Mouse (Mus musculus) large intestine, adult 2 months (tissue): ENCODE results near the gene Tmem119. TPM values are rescaled to one million over a fixed set of nuclear protein-coding genes. Genes with fewer than 3 reads are reported as not detected.

Experiments used
- DNase-seq: peaks from one replicate; pipeline ENCODE4 v3.0.0-alpha.2; 2012; ENCODE audit warnings: low read depth, low spot score
- WGBS: fragments of 180-500 bp; shearing (Covaris S2); methylation state at CpG from one replicate; pipeline ENCODE4 v1.1.7; 2018; 5-methylcytosine and 5-hydroxymethylcytosine counted together
- polyA plus RNA-seq: library from polyadenylated mRNA; depleted of rRNA; stranded (reverse); fragments of >200 nt; gene quantifications from 2 replicates; pipeline ENCODE4 v1.2.3, GENCODE M21; 2012; rRNA removed

The Tmem119 gene
- polyA plus RNA-seq, result 14.4 and 14.5 TPM in 2 replicates

DNA sequence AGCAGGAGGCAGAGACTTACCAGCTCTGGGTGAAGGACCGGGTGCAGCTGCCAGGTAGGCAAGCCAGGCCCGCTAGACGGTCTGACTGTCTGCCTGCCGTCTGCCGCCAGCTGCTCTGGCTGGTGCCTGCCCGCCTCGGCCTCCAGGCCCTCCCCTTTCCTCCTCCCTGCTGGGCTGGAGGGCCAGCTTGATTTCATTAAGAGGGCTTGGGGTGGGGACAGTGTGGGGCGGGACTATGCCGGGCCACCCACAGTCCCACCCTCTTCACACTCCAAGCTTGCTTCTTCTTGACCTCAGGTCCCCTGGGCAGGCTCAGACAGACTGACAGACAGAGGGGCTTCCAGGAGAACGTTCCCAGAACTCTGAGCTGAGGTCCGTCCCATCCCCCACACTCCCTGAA is at the start of gene Tmem119:
Gene Tmem119 (minus strand): TSS at position 237 of the 400 bp plus-strand sequence.
- WGBS, result under 1% methylated on average over 11 of the region's 11 CpGs
- no peak for DNase-seq

DNA sequence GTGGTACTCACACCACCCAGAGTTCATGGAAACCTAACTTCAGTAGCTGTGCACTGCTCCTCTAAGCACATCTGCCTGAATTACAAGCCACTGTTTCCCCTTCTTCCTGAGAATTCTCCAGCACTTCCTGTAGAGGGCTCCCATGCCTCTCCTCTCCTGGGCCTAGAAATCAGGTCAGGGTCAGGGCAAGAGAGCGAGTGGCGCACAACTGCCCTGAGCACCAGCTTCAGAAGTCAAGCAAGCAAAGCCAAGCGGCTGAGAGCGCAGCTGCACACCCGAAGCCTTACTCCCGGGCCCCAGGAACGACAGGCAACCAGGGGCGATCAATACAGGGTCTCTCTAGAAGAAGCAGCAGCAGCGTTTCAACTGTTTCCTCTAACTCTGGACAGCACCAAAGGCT is 47.3 kb upstream of the Tmem119 start:
- 87% methylated on average over 9 of the region's 9 CpGs for WGBS
- no peak for DNase-seq

DNA sequence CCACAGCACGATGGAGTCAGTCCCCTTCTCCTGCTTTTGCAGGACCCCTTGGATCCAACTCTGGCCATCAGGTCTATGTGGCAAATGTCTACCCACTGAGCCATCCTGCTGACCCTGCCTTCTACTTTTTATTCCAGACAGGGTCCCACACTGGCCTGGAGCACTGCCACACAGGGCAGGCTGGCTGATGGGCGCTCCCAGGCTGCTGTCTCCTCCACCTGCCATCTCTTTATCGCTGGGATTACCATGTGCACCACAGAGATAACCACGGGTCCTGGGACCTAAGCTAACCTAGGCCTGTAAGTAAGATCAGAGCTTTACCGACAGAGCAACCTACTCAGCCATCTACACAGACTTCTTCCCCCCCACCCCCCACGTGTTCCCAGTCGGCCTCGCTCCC is 46.3 kb upstream of the Tmem119 start:
- no peak for DNase-seq
- 91% methylated on average over 8 of the region's 8 CpGs for WGBS

DNA sequence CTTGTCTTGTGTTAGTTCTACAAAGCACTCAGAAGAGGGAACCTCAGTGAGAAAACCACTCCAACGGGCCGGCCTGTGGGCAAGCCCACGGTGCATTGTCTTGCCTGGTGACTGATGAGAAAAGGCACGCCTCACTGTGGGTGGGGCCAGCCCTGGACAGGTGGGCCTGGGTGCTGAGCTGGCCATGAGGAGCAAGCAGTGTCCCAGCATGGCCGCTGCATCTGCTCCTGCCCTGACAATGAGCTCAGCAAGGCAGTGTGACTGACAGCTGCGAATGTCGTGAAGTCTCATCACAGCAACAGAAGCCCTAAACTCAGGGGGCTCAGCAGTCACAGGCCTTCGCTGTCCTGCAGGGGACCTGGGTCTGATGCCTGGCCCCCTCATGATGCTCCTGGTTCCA is 45.3 kb upstream of the Tmem119 start:
- DNase-seq, result no peak
- WGBS, result 84% methylated on average over 8 of the region's 8 CpGs

DNA sequence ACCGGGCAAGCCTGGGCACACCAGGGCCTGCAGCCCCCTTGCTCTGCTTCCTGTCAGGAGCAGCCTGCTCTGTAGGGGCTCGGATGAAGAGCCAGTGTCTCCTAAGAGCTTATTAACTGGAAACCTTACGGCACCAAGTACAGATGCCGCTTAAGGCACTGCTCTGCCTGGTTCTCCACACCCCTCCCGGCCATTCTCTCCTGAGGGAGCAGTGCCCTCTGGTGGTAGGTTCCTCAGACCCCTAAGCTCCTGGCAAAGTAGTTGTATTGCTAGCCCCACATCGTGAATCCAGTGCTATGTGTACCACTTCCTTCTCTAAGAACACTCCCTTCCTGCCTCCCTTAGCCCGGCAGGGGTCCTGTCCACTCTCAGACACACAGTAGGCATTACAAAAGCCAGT is 44.4 kb upstream of the Tmem119 start:
- 55% methylated on average over 7 of the region's 7 CpGs for WGBS
- no peak for DNase-seq

DNA sequence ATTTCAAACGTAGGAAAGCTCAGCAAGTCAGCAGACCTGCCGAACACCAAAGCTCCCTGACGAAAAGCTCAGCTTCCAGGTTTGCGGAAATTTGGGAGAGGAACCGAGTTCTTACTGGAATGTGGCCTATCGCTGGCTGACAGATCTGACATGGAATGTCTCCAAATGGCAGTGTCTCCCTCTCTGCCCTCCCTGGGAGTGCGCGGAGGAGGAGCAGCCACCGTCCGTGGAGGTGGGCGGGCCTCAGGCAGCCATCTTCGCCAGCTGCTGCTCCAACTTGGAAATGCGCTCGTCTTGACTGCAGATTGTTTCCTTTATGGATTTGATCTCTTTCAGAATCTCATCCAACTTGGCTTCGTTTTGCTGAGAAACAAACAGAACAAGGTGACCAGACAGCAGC is 43.8 kb upstream of the Tmem119 start:
- DNase-seq, result no peak
- WGBS, result 78% methylated on average over 15 of the region's 15 CpGs

DNA sequence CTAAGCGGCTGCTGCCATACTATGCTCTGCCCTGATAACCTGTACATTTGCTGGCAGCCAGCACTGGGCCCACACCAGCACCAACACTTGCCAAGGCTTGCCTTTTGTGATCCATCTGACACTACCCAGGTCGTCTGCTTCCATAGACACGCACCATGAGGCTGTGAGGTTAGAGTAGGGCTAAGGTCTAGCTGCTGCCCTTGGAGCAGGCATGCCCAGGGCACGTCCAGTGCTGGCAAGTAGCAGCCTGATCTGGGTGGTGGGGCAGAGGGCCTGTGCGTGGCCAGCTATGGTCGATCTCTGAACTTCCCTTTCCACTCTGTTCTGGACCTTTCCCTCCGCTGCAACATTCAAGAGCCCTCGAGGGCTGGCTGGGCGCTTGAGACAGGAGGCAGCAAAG is 42.6 kb upstream of the Tmem119 start:
- 86% methylated on average over 9 of the region's 9 CpGs for WGBS
- DNase-seq, result no peak

DNA sequence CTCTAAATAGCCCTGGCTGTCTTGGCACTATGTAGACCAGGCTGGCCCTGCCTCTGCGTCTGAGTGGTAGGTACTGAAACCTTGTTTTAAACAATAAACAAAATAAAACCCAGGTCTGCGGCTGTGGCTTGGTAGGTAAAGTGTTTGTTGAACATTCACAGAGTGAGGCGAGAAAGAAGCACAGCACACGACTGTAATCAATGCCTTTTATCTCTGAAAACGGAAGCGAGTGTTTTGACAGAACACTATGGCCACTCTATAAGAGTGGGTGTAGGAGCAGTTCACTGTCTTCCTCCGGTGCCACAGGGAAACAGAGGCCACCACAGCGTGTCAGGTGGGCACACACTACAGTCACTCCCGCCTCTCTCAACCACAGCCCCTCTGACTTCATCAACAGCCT is 41.9 kb upstream of the Tmem119 start:
- no peak for DNase-seq
- 85% methylated on average over 9 of the region's 9 CpGs for WGBS

DNA sequence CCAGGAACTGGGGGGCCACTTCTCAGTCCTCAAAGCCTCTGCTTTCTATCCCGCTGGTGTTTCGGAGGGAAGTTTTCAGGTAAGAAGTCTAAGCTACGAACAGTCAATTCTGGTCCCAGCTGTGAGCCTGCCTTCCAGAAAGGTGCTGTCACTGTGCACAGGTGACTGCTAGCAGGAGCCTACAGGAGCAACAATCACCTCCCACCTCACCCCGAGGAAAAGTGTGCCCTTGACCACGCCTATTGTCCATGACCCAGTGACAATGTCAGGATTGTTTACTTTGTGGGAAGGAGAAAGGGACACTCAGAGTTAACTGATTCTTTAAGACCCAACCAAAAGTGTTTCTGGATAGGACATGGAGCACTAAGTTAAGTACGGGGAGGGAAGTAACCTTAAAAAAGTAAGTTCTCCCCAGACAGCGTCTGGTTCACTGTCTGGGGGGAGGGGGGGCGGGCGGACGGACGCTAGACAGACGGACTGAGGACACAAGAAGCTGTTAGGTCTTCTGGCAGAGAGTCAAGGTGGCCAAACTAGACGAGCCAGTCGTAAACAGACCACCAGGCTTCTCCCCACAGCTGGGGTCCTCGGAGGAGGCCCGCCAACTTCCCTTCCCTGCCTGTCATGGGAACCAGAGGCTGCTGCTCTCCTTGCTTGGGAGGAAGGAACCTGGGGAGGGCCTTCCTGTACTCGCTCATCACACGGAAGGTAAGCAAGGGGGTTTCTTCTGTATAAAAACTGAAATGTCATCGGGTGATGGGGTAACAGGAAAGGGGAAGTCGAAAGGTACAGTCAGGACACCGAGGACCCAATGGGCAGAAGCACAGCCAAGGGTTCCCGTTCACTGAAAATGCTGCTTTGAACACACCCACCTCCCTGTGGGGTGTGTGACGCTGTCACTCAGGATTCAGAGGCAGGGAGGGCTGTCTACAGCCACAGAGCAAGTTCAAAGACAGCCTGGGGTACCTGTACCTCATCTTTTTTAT is 41.2 kb upstream of the Tmem119 start:
- WGBS, result 65% methylated on average over 23 of the region's 23 CpGs
- no peak for DNase-seq

DNA sequence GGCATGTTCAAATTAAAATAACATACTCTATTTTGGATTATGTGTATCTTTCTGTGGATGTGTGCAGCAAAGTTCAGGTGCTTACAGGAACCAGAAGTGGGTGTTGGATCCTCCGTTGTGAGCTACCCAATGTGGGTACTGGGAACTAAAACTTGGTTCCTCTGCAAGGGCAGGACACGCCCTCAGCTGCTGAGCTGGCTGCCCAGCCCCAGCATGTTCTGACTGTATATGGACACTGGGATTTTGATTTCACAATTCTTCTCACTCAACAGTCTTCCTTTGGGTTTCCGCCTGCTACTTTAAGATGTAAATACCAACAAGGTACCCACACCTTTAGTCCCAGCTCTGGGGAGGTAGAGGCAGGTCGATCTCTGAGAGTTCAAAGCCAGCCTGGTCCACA is 40.1 kb upstream of the Tmem119 start:
- 84% methylated on average over 4 of the region's 4 CpGs for whole genome bisulfite sequencing
- DNase-seq, result no peak

DNA sequence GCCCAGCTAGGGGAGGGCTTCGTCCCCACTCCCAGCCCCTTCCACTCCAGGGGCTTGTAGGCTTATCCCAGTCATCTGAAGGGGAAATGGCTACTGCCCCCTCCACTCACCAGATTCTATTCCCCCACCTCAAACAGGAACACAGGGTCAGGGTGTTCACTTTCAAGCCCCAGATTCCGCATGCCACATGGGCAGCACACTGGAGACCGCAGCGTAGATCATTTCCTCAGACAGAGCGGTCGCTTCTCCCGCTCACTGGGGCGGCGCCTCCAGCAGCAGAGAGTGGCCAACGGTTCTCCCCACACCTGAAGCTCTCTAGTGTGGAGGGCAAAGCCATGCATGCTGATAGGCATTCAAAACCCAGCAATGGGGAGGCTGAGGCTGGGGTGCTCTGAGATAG is 36.6 kb upstream of the Tmem119 start:
- no peak for DNase-seq
- WGBS, result 74% methylated on average over 10 of the region's 10 CpGs

DNA sequence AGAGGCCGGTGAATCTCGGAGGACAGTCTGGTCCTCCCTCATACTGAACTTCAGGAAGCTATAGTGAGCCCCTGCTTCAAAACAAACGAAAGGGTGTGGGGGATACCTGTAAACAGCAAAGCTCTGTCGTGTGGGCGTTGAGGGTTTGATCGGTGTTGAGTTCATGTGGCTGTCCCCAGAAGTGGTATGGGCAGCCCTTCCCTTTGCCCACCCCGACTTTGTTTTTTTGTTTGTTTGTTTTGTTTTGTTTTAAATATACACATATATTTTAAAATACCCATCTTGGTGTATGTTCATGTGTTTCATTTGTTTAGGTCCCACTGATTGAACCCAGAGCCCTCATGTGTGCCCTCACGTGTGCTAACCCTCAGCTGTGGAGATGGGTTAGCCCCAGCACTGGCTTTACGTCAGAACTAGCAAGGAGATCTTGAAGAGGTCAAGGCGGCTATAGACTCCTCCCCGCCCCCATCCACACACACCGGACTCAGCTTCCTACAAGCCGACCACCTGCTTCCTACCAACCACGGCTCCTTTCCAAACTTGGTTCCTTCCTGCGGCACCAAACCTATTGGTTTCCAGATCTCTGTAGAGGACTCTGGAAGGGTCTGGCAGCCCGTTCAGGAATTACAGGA is 33.1 kb upstream of the Tmem119 start:
- 48% methylated on average over 16 of the region's 16 CpGs for WGBS
- DNase-seq, result no peak

DNA sequence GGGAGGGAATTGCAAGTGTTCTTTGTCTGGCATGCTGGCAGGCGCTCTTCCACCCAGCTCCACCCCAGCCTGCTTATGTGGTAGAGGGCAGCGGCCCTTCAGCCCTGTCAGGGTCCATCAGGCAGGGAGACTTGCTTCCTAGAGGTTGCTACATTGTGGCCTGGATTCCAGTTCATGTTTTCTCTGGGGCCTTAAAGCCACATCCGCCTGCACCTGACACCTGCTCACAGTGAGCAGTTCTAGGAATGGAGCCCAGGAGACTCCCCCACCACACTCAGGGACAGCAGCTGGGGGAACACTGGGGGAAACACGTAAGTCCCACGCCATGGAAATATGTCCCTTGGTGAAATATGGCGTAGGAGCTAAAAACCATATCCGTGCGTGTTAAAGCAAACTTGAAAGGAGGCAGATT is 32.2 kb upstream of the Tmem119 start, which contains the start of gene Selplg:
Gene Selplg (minus strand): TSS at position 155 of the 412 bp plus-strand sequence.
- 27% methylated on average over 8 of the region's 8 CpGs for WGBS
- DNase-seq, result no peak

DNA sequence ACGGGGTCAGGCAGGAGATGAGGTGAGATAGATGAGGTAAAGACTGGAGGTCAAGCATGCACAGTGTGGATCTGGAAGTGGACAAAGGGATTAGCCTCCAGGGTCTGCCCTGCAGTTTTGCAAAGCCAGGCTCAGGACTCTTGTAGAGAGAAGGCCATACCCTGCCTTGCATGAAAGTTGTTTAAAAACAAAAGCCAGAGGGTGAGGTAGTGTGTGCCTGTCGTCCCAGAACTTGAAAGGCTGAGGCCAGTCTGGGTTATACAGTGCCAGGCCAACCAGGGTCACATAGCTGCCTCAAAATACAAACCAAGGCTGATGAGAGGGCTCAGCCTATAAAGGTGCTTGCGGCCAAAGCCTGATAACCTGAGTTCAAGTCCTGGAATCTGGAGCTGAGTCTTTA is 31.4 kb upstream of the Tmem119 start:
- no peak for DNase-seq
- 71% methylated on average over 3 of the region's 3 CpGs for WGBS

DNA sequence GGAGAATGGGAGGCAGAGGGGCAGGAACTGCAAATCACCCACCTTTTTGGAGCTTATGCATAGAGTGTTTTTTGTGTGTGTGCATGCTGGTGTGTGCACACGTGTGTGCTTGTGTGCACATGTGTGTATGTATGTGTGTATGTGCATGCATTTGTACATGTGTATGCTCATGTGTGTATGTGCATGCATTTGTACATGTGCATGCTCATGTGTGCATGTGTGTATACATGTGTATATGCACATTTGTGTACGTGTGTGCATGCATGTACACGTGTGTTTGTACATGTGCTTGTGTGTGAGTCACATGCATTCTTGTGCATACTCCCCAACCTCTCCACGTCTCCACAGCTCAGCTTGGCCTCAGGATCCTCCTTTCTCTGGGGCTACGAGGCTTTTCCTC is 30.5 kb upstream of the Tmem119 start:
- 81% methylated on average over 5 of the region's 5 CpGs for WGBS
- DNase-seq, result no peak

DNA sequence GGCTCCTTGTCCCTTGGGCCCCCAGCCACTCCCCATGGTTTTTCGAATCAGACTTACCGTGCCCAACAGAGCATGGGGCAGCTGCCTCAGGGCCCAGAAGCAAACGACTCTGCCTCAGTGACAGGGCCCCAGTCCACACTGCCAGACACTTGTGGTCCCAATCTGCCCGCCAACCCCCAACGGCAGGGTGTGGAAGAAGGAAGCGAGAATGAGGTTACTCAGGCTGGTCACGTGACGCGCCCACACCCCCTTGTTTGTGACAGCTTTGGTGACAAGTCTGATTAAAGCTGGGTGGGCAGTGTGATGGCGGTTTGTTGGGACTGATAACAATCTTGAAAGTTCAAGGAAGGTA is 30.0 kb upstream of the Tmem119 start:
- DNase-seq, result no peak
- 42% methylated on average over 10 of the region's 10 CpGs for WGBS

DNA sequence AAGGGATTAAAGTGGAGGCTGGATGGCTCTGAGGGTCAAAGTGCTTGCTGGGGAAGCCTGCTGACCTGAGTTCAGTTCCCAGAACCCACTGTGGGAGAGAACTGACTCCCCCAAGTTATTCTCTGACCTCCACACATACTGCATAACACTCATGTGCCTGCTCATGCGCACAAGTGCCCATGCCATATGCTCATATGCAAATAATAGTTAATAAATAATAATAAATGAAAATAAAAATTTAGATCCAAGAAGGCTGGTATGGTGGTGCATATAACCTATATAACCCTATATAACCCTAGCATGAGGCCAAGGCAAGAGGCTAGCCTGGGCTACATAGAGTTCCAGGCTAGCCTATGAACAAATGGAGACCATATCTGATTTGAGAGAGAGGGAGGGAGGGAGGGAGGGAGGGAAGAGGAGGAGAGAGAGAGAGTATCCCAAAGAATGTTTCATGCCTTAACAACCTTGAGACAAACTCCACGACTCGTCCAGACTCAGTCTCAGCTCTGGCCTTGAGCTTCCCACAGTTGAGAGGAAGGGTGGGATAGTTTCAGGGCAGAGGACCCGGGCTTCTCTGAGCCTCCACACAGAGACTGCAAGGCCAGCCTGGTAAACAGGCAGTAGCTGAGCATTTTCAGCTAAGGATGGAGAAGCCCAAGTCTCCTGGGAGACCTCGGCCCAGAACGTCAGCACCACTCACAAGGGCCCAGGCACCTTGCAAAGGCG is 29.4 kb upstream of the Tmem119 start:
- WGBS, result 62% methylated on average over 7 of the region's 7 CpGs
- no peak for DNase-seq

DNA sequence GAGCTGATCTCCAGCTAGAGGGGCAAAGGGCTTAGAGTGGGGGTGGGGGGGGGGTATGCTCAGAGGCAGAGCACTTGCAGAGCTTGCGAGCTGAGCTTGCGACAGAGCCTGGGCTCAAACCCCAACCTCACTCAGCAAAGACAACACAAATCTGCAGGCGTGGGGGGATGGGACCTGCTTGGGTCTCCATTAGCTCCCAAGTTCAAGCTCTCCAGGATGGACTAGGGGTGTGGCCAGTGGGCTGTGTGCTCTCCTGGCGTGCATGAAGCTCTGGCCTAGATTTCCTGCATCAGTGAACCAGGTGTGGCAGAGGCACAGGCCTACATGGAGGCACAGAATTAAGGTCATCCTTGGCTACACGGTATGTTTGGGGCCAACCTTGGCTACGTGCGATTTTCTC is 28.2 kb upstream of the Tmem119 start:
- DNase-seq, result no peak
- 43% methylated on average over 7 of the region's 7 CpGs for WGBS

DNA sequence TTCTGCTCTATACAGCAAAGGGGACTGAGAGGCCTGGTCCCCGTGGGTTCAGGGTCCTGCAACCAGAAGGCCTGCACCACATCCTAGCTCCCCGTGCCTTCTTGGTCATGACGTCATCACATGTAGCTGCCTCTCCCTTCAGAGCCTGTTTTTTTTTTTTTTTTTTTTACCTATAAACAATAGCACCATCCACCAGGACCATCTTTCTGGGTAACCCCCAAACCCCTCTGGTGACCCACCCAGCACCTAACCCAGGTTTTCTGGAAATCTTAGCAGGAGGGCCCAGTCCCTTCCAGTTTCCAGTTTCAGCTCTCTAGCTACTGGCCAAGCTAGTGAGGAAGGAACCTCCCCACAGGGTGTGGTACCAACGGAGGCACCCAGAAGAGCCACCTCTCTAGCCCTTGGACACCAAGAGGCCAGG is 27.7 kb upstream of the Tmem119 start:
- no peak for DNase-seq
- WGBS, result 26% methylated on average over 4 of the region's 4 CpGs

DNA sequence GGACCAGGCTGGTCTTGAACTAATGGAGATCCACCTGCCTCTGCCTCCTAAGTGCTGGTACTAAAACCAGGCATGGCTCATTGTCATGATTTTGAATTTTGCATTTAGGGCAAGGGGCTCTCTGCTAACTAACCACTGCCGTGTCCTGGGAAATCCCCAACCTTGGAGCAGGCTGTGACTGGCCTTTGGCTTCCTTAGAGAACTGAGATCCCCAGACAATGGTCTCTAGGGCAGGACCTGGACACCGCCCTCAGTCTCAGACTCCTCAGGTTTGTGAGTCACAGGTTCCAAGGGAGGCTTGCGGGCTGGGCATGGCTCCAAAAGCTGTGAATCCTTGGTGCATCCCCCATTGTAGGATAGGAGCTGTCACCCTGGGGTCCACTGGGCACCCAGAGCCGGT is 26.3 kb upstream of the Tmem119 start:
- no peak for DNase-seq
- WGBS, result 64% methylated on average over 4 of the region's 4 CpGs
